Mouse (Mus musculus) stomach, postnatal 0 days (tissue): ENCODE data around the gene Bcat1. TPM values are rescaled to one million over a fixed set of nuclear protein-coding genes. Genes with fewer than 3 reads are reported as not detected.

Experiments
- ATAC-seq: fragments of 200-750 bp; cut with Nextera tagmentation; 2 replicates; pipeline ENCODE4 v1.8.0; 2017; ENCODE audit not compliant: low FRiP score, low TSS enrichment
- DNase-seq: peaks from one replicate; pipeline ENCODE4 v3.0.0-alpha.2; 2016; ENCODE audit warnings: low spot score
- H3K27ac ChIP-seq: fragments of 300-500 bp; sonication (generic); replicated peaks from 2 replicates; pipeline ENCODE4 v1.5.1; 2014; ENCODE audit warnings: mild to moderate bottlenecking, control low read depth
- H3K27me3 ChIP-seq: fragments of 300-500 bp; sonication (generic); 2 replicates; pipeline ENCODE4 v1.6.1; 2014; ENCODE audit warnings: low read length; ENCODE audit not compliant: control insufficient read depth, insufficient read depth
- H3K36me3 ChIP-seq: fragments of 300-500 bp; sonication (generic); 2 replicates; pipeline ENCODE4 v1.6.1; 2014; ENCODE audit warnings: low read length, mixed read lengths; ENCODE audit not compliant: control insufficient read depth, insufficient read depth
- H3K4me1 ChIP-seq: fragments of 300-500 bp; sonication (generic); replicated peaks from 2 replicates; pipeline ENCODE4 v1.6.1; 2014; ENCODE audit warnings: antibody characterized with exemption; ENCODE audit not compliant: control insufficient read depth, insufficient read depth
- H3K4me2 ChIP-seq: fragments of 300-500 bp; sonication (generic); replicated peaks from 2 replicates; pipeline ENCODE4 v1.6.1; 2014; ENCODE audit warnings: low read depth, mild to moderate bottlenecking, control low read depth, moderate library complexity
- H3K4me3 ChIP-seq: fragments of 300-500 bp; sonication (generic); 2 replicates; pipeline ENCODE4 v1.5.1; 2014; ENCODE audit warnings: low read depth, low read length, control low read depth
- H3K9ac ChIP-seq: fragments of 300-500 bp; sonication (generic); 2 replicates; pipeline ENCODE4 v1.6.1; 2014; ENCODE audit warnings: mild to moderate bottlenecking, low read length, control low read depth, mixed read lengths
- H3K9me3 ChIP-seq: fragments of 300-500 bp; sonication (generic); 2 replicates; pipeline ENCODE4 v1.6.1; 2016; ENCODE audit warnings: low read length; ENCODE audit not compliant: control insufficient read depth
- CTCF ChIP-seq: IDR thresholded peaks from 2 replicates; pipeline ENCODE4 v1.5.1; 2016; ENCODE audit warnings: antibody characterized with exemption, low read depth, mild to moderate bottlenecking, moderate library complexity
- EP300 ChIP-seq: optimal IDR thresholded peaks from 2 replicates; pipeline ENCODE3; 2016; ENCODE audit warnings: antibody characterized with exemption
- WGBS: fragments of 180-500 bp; shearing (Covaris S2); extraction: QIAGEN DNeasy Blood & Tissue Kit; methylation state at CpG from one replicate; pipeline ENCODE4 v1.1.7; 2014; 5-methylcytosine and 5-hydroxymethylcytosine counted together
- polyA plus RNA-seq: library from polyadenylated mRNA; unstranded; fragments of >200 nt; fragmentation: Nextera tagmentation; extraction: Ambion mirVana; gene quantifications from 2 replicates; pipeline ENCODE4 v1.2.1, GENCODE M21; 2015

The Bcat1 gene
- polyA plus RNA-seq, 1 experiment from 2014 or later, result 7.4 TPM

DNA sequence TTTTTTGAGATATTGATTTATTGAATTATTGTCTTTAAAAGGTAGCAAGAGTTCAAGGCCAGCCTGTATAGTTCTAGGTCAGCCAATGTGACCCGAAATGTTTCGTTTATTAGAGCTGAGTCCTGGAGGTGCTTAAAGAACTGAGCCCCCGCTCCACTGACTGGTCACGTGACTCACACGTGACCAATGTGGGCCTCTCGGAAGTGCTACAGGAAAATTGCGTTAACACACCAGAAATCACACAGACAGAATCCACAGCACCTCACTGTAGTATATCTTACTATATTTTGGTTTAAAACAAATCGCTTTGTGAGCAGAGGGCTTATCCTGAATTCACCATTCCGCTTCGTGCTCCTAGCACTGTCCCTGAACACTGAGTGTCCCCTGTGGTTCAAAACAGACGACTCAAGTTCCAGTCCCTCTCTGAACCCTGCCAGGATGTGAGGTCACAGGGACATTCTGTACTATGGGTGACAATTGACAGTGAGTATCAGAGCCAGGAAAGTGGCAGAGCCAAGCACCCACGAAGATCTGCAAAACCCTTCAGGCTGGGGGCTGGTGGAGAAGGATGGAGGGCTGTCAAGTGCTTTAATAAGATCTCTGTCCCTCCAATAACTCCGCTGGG, 29.6 kb downstream of the Bcat1 start:
- ATAC-seq, result no peak
- DNase-seq, result no peak
- H3K4me3 ChIP-seq, result no peak overlapping the region
- no peak overlapping the region for H3K4me2 ChIP-seq
- H3K4me1 ChIP-seq, result no peaks in the 10 kb centered on the region
- no peak for TF ChIP-seq CTCF
- no peak for TF ChIP-seq EP300
- H3K9me3 ChIP-seq, result no peaks in the 10 kb centered on the region
- 87% methylated on average over 13 of the region's 13 CpGs for WGBS
- no peaks in the 10 kb centered on the region for H3K27me3 ChIP-seq
- no peaks in the 10 kb centered on the region for H3K36me3 ChIP-seq
- H3K27ac ChIP-seq, result no peak overlapping the region
- no peak overlapping the region for H3K9ac ChIP-seq

DNA sequence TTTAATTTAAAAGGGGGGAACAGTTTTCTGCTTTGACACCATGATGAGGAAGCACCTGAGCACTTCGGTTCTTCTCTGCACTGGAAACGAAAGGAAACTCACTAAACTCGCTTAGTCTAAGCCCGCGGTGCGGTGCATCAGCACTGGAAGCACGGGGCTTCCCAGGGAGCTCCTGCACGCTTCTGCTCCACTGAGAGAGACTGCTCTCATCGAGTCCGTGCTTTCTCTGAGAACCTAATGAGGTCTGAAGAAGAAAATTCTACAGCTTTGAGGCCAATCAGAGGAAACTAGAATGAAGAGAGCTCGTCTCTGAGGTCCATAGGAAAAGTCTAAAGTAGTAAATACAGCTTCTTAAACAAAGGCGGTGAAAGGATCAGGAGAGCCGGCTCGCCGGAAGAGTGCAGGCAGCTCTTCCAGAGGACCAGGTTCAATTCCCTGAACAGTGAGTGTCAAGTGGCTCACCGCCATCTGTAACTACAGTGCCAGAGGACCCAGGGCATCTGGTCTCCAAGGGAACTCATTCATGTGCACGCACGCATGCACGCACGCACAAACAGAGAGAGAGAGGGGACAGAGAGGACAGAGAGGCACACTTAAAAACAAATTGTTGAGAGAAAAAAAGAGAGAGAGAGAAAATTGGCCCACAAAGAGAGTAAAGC, 30.9 kb downstream of the Bcat1 start:
- Histone ChIP-seq H3K27me3 (no peaks in the 10 kb centered on the region), H3K36me3 (no peaks in the 10 kb centered on the region), H3K9me3 (no peaks in the 10 kb centered on the region), H3K9ac (no peak overlapping the region), H3K4me3 (no peak overlapping the region), H3K27ac (no peak overlapping the region), H3K4me2 (no peak overlapping the region), H3K4me1 (no peaks in the 10 kb centered on the region)
- no peak for TF ChIP-seq CTCF
- no peak for TF ChIP-seq EP300
- DNase-seq (no peak), ATAC-seq (no peak)
- 78% methylated on average over 20 of the region's 20 CpGs for WGBS

DNA sequence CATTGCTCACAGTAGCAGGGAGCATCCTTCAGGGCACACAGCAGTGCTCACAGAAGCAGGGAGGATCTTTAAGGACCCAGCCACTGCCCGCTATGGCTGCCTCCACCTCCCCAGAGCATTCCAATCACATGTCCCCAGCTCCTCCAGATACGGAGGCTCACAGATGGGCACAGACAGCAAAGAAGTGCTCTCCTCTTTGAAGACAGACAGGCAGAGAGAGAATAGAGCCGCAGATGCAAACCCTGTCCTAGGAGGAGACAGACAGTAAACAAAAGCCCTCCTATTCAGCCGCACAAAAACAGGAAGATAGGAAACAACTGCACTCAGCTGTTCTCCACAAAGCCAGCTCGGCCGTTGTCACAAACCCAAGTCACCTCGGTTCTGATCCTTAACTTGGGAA, 35.3 kb downstream of the Bcat1 start:
- Histone ChIP-seq H3K9me3 (no peaks in the 10 kb centered on the region), H3K36me3 (no peaks in the 10 kb centered on the region), H3K4me2 (no peak overlapping the region), H3K4me3 (no peak overlapping the region), H3K27ac (no peak overlapping the region), H3K9ac (no peak overlapping the region), H3K4me1 (no peaks in the 10 kb centered on the region), H3K27me3 (no peaks in the 10 kb centered on the region)
- no peak for ATAC-seq
- no peak for DNase-seq
- TF ChIP-seq CTCF (no peak), EP300 (no peak)
- 52% methylated on average over 7 of the region's 7 CpGs for WGBS

DNA sequence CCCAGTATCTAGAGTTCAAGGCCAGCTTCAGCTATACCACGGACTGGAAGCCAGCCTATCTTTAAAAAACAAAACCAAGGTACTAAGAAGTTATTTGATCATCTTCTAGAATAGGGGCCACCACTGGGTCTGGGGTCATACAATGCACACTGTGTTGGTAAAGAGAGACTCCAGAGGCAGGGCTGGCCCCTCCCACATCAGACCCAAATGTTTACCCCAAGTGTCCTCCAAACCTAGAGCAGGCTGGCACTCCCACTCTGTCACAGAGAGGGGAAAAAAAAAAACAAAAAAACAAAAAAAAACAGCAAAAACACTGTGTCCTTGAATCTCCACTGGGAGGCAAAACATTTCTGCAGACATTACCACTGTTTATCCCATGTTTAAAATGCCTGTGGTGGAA, 38.4 kb downstream of the Bcat1 start:
- H3K27ac ChIP-seq, result no peak overlapping the region
- 38% methylated on average over 1 of the region's 1 CpGs for WGBS
- no peak overlapping the region for H3K9ac ChIP-seq

DNA sequence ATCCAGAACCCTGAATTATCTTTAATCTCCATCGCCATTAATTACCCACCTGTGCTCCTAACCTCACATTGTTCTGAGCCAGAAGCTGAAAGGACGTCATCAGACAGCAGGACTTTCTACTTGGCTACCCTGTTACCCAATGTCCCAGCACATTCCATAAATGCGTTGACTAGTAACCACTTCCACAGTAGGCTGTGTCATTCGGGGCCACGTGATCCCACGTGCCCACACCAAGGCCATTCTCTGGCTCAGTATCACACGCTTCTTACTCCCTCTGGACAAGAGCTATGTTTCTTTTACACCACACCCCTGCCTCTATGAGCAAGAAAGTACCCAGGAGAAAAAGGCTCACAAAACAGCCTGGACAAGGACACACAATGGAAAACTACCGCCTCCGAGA, 40.6 kb downstream of the Bcat1 start:
- 80% methylated on average over 9 of the region's 9 CpGs for WGBS

More for the DNA sequence above, 38.4 kb downstream of the Bcat1 start:
- no peak overlapping the region for H3K4me3 ChIP-seq
- no peaks in the 10 kb centered on the region for H3K9me3 ChIP-seq
- no peaks in the 10 kb centered on the region for H3K4me1 ChIP-seq
- H3K4me2 ChIP-seq, result no peak overlapping the region
- no peaks in the 10 kb centered on the region for H3K27me3 ChIP-seq
- ATAC-seq, result no peak
- H3K36me3 ChIP-seq, result no peaks in the 10 kb centered on the region
- no peak for DNase-seq
- TF ChIP-seq CTCF (no peak), EP300 (no peak)

DNA sequence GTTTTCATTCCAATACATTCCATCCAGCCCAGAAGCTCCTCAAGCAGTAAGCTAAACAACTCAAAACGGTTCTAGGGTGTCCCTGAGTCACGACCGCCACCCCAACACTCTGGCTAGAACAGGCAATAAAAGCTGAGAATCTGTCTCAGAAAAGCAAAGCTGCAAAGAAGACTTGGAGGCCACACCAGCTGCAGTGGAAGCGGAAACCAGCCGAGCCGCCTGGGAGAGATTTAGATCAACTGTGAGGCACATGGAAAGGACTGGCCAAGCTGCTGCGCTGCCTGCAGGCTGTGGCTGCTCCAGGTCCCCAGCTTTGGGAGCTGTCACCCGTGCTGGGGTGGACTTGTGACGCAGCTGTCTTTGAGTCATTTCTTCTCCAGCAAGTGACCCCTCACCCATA, 45.4 kb downstream of the Bcat1 start:
- Histone ChIP-seq H3K4me2 (no peak overlapping the region), H3K9ac (no peak overlapping the region), H3K9me3 (no peaks in the 10 kb centered on the region), H3K4me3 (no peak overlapping the region), H3K27me3 (no peaks in the 10 kb centered on the region), H3K36me3 (no peaks in the 10 kb centered on the region), H3K27ac (no peak overlapping the region), H3K4me1 (no peaks in the 10 kb centered on the region)
- TF ChIP-seq EP300 (no peak), CTCF (no peak)
- ATAC-seq (no peak), DNase-seq (no peak)
- 66% methylated on average over 9 of the region's 9 CpGs for WGBS

More for the DNA sequence above, 40.6 kb downstream of the Bcat1 start:
- no peaks in the 10 kb centered on the region for H3K36me3 ChIP-seq
- no peak overlapping the region for H3K4me2 ChIP-seq
- H3K9ac ChIP-seq, result no peak overlapping the region
- DNase-seq, result no peak
- no peaks in the 10 kb centered on the region for H3K4me1 ChIP-seq
- no peaks in the 10 kb centered on the region for H3K27me3 ChIP-seq
- H3K27ac ChIP-seq, result no peak overlapping the region
- TF ChIP-seq CTCF (no peak), EP300 (no peak)
- no peaks in the 10 kb centered on the region for H3K9me3 ChIP-seq
- H3K4me3 ChIP-seq, result no peak overlapping the region
- ATAC-seq, result no peak
